Mouse (Mus musculus) midbrain, embryonic 12.5 days (tissue): ENCODE measurements at regions not wholly inside any gene's neighbourhood (a gene's known extent, or its start where the extent isn't known, plus 50 kb on each side); places are given as distances from the start of the nearest gene placed in this dataset.

Experiments
- ATAC-seq: fragments of 200-750 bp; cut with Nextera tagmentation; 2 replicates; pipeline ENCODE4 v1.8.0; 2017; ENCODE audit warnings: low read depth, moderate TSS enrichment, moderate library complexity; ENCODE audit not compliant: low FRiP score
- H3K27ac ChIP-seq: fragments of 300-500 bp; sonication (generic); replicated peaks from 2 replicates; pipeline ENCODE4 v1.5.1; 2016; ENCODE audit warnings: mild to moderate bottlenecking
- H3K27me3 ChIP-seq: fragments of 300-500 bp; sonication (generic); 2 replicates; pipeline ENCODE4 v1.6.1; 2016; ENCODE audit warnings: mild to moderate bottlenecking
- H3K36me3 ChIP-seq: fragments of 300-500 bp; sonication (generic); 2 replicates; pipeline ENCODE4 v1.6.1; 2016
- H3K4me1 ChIP-seq: fragments of 300-500 bp; sonication (generic); 2 replicates; pipeline ENCODE4 v1.6.1; 2016
- H3K4me2 ChIP-seq: fragments of 300-500 bp; sonication (generic); replicated peaks from 2 replicates; pipeline ENCODE4 v1.6.1; 2016; ENCODE audit warnings: mild to moderate bottlenecking, moderate library complexity
- H3K4me3 ChIP-seq: fragments of 300-500 bp; sonication (generic); 2 replicates; pipeline ENCODE4 v1.5.1; 2016; ENCODE audit warnings: mild to moderate bottlenecking
- H3K9ac ChIP-seq: fragments of 300-500 bp; sonication (generic); replicated peaks from 2 replicates; pipeline ENCODE4 v1.6.1; 2016; ENCODE audit warnings: mild to moderate bottlenecking, moderate library complexity
- H3K9me3 ChIP-seq: fragments of 300-500 bp; sonication (generic); 2 replicates; pipeline ENCODE4 v1.6.1; 2016; ENCODE audit warnings: mild to moderate bottlenecking
- WGBS: fragments of 180-500 bp; shearing (Covaris S2); methylation state at CpG from one replicate; pipeline ENCODE4 v1.1.7; 2016; 5-methylcytosine and 5-hydroxymethylcytosine counted together

GRCm38 (mm10) chr17:88858666-88859065 is 66.9 kb upstream of the Lhcgr start:
- H3K27ac ChIP-seq = no peak overlapping the region
- no peaks in the 10 kb centered on the region for H3K36me3 ChIP-seq
- ATAC-seq = no peak
- H3K4me2 ChIP-seq = no peak overlapping the region
- H3K4me1 ChIP-seq = no peaks in the 10 kb centered on the region
- no peak overlapping the region for H3K9ac ChIP-seq
- H3K27me3 ChIP-seq = no peaks in the 10 kb centered on the region
- no peak overlapping the region for H3K4me3 ChIP-seq
- no peaks in the 10 kb centered on the region for H3K9me3 ChIP-seq
- 80% methylated on average over 4 of the region's 4 CpGs for WGBS

GRCm38 (mm10) chr17:88847255-88847654 is 55.5 kb upstream of the Lhcgr start:
- no peak overlapping the region for H3K4me2 ChIP-seq
- ATAC-seq = no peak
- no peaks in the 10 kb centered on the region for H3K36me3 ChIP-seq
- no peaks in the 10 kb centered on the region for H3K27me3 ChIP-seq
- H3K4me3 ChIP-seq = no peak overlapping the region
- H3K27ac ChIP-seq = no peak overlapping the region
- H3K4me1 ChIP-seq = peaks cover 4% of the 10 kb centered on the region; the same call in 1 of the 2 replicates
- H3K9ac ChIP-seq = no peak overlapping the region
- H3K9me3 ChIP-seq = no peaks in the 10 kb centered on the region
- whole genome bisulfite sequencing = 65% methylated on average over 2 of the region's 2 CpGs

- Histone ChIP-seq H3K9me3 (no peaks in the 10 kb centered on the region), H3K4me1 (peaks cover 4% of the 10 kb centered on the region; the same call in 1 of the 2 replicates), H3K4me2 (no peak overlapping the region), H3K27ac (no peak overlapping the region), H3K4me3 (no peak overlapping the region), H3K36me3 (no peaks in the 10 kb centered on the region), H3K27me3 (no peaks in the 10 kb centered on the region), H3K9ac (no peak overlapping the region)
- WGBS = 42% methylated on average over 7 of the region's 7 CpGs
- no peak for ATAC-seq
Measured at GRCm38 (mm10) chr17:88845278-88845677, 53.5 kb upstream of the Lhcgr start.
